Mouse (Mus musculus): ENCODE measurements at regions not wholly inside any gene's neighbourhood (a gene's known extent, or its start where the extent isn't known, plus 50 kb on each side); places are given as distances from the start of the nearest gene placed in this dataset.

DNA sequence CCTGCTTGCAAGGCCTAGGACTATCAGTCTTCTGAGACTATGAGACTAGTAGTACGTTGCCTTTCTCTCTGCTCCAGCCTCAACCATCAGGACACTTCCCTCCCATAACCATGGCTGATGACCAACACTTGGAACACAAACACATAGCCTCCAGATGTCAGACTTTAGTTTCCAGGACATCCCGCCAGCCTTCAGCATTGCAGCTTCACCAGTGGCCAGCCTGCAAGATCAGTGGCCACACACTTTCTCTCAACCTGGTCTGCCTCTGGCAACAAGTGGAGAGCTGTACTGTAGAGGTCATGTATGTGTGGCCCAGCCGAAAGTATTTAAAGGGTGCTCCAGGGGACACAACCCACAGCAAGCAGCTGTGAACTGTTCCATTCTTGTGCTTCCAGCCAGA lies 124.8 kb upstream of the Habp2 start:
- no peak for DNase-seq (ENCODE audit: low spot score in 2 of 2)
- intact Hi-C loops (cut with DNase I): no loop called here

DNA sequence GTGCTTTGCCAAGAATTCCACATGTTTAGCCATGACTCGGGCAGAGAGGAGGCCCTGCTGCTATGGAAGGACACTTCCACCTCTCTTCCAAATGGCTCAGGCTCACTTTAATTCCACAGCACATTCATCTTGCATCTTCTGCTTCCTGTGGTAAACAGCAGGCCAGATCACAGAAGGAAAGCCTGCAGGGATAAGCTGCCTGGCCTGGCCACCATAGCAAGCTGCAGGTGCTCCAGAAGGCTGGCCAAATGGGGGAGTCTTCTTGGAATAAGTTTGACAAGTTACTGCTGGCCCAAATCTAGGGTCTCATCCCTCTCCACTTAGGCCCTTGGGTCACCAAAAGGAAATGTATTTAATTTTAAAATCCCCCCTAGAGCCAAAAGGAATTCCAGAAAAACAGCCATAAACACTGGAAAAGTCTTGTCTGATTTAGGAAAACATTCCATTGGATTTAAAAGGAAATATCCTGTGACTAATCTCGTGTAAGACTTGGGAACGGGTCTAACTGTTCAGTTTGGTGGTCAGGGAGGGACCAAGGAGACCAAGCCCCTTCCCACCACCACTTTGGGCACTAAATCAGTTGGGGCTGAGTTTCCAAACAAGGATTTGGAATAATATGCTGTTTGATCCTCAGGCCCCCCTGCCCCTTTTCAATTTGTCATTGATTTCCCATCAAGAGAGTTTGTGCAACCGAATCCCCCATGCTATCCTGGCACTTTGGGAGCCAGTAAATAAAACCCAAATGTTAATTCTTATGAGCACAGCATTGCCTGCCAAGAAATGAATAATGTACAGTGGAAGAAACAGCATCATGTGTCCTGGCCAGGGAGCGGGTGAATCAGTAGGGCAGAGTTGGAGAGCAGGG lies 117.6 kb upstream of the Habp2 start:
- DNase-seq (ENCODE audit: low spot score in 2 of 2): no peak
- intact Hi-C loops (cut with DNase I): no loop called here

DNA sequence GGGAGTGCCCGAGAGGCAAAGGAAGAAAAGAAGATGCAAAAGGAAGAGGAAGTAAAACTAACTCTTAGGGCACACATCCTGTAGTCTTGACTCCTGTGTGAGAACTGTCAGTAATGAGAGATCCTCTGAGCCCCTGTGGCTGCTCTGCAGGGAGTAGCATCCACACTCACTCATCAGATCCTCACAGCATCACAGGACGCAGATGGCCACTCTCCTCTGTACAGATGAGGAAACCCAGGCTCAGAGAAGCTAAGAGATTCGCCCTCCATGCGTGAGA lies 117.0 kb upstream of the Habp2 start:
- no peak for DNase-seq (ENCODE audit: low spot score in 2 of 2)
- intact Hi-C loops (cut with DNase I): no loop called here

DNA sequence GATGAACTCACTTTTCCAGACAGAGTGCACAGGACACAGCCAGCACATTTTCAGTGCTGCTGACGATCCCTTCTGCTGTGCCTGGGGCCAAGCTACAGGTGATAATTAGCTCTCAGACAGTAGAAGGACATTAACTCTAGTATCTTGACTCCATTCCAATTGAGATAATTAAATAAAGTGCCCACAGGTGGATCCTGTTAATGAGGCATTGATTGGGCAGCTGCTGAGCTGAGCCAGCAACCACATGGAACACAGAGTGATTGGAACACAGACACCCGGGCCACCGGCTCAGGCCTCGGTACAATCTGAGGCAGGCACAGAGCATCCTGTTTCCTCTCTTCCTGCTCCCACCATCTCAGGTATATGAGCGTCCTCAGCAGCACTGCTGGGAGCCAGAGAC lies 114.5 kb upstream of the Habp2 start:
- no peak for DNase-seq (ENCODE audit: low spot score in 2 of 2)
- intact Hi-C loops (cut with DNase I): no loop called here

DNA sequence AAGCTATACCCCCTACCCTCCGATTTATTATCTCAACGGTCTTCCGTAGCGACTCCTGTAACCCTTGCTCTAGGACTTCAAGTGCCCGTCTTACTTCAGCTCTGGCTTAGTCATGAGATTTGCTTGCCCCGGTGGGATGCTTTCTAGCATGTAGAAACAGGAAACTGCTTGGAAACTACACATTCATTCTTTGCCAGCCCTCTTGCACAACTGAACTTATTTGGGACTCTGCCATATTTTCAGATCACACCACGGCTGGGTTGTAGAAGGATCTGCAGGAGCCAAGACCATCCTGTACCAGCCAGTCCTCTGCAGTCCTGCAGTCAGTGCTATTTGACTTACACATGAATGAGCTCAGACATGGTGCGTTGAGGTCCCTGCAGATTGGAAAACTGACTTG lies 110.9 kb upstream of the Habp2 start:
- no peak for DNase-seq (ENCODE audit: low spot score in 2 of 2)
- intact Hi-C loops (cut with DNase I): no loop called here

DNA sequence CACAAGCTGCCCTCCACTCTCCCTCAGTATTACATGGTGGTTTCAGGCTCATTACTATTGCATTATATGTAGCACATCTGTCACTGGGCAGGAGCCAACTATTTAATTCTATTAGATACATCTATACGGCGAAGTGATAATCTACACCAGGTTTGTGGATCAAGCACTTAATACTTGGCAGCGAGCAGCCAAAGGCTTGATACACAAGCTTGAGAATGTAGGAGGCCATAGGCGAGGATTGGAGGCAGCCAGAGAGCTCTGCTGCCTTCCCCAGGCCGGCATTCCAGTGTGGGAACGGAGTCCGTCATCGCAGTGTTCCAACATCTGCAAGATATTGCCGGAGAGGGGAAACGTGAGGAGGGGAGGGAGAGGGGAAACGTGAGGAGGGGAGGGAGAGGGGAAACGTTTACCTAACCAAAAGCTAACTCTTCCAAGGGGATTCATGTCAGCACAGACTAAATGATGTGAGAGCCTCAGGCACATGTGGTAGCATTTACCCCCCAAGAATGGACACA lies 109.6 kb upstream of the Habp2 start:
- intact Hi-C loops (cut with DNase I): no loop called here
- no peak for DNase-seq (ENCODE audit: low spot score in 2 of 2)

DNA sequence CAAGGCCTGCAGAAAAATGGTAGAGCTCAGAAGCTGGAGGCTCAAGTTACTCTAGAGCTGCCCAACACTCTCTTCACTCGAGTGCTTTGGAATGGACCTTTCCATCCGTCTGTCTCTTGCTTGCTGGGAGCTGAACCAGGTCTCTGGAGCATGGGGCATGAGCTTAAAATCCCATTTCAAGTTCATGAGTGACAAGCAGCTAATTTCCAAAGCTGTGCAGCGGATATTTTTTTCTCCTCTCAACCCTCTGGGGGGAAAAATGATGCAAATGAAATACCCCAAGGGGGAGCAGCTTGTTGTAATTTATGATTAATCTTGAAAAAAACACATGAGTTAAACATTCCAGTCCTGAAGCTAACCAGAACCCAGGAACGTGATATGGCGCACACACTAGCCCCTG lies 101.2 kb upstream of the Habp2 start:
- intact Hi-C loops (cut with DNase I): no loop called here
- no peak for DNase-seq (ENCODE audit: low spot score in 2 of 2)

DNA sequence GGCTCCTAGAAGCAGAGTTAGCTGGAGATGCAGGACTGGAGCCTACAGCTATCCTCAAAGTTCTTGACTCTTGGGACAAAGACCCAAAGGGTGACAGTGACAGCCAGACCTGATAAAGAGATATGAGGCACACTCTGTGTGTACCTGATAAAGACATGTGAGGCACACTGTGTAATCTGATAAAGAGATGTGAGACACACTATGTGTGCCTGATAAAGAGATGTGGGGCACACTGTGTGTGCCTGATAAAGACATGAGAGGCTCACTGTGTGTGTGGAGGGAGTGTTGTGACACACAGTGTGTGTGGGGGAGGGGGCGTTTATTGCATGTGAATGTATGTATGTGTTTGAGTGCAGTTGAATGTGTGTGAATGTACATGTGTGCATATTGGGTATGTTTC lies 97.8 kb upstream of the Habp2 start:
- no peak for DNase-seq (ENCODE audit: low spot score in 2 of 2)
- intact Hi-C loops (cut with DNase I): no loop called here

DNA sequence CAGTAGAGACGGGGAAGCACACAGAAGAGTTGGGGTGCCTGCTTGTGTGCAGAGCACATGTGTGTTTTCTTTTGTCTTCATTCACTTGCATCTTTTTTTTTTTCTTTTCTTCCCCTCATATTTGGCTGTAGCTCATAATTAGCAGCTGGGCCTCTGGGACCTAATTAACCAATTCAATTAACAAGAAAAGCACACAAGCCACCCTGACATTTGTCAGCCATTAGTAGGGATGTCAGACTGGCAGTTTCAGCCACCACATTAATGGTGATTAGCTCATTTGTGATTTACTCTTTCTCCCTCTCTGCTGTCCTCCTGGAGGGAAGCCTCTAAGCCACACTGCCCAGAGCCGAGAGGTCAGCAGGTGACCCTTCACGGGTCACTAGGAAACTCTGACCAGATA lies 96.7 kb upstream of the Habp2 start:
- DNase-seq (ENCODE audit: low spot score in 2 of 2): no peak
- intact Hi-C loops (cut with DNase I): no loop called here

DNA sequence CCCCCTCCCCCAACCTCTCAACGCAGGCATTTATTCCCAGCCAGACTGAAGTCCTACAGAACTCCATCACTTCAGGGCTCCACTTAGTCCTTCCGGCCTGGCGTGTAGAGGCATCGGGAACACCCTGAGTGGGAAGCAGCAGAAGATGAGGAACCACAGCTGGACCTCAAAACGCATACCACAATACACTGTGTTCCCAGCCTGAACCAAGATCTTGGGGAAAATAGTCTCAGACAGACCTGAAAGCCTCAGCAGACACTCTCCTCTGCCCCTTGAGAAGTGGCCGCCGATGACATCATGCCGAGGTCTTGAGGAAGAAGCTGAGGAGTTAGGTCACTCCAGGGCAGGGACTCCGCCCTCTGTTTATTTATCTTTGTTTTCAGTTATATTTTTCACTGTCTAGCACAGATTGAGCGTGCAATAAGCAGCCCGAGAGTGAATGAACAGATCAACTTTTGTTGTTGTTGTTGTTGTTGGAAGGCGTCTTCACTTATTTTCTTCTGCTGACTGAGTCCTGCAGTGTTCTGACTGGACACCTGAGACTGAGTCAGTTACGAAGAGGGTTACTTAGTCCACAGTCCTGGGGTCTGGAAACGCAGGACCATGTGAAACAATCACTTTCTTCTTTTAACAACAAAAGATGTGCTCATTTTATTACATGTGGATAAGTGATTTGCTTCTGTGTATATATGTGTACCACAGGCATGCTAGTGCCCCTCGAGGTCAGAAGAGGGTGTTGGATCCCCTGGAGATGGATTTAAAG lies 88.3 kb upstream of the Habp2 start:
- DNase-seq (ENCODE audit: low spot score in 2 of 2): no peak
- intact Hi-C loops (cut with DNase I): no loop called here

DNA sequence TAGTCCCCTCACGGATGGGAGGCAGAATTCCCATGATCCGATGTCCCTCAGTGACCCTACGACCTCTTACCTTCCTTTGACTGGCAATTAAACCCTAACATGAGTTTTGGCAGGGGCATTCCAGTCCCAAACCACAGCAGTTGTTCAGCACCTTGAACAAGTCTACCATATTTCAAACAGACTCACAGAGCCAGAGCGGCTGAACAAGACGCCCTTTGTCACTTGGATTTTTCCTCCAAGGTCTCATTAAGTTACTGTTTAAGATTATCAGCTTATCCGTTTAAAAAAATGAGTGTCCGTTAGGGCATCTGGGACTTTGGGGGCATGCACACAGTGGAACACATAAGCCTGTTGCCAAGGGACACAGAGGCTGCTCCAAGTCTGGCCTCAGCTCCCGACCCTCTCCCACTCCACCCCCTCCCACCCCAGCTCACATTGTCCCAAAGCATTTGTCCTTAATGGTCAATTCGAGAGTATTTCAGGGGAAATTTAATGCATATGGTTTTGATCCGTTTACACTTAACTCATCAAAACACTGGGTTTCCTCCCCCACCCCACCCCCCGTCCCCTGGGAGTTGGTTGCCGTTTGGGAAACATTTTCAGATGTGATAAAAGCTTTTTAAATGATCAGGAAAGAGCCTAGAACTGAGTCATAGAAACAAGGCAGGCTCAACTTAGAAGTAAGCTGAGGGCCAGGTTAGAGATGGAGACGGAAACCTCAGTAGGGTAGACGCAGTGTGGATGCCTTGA lies 87.4 kb upstream of the Habp2 start:
- no peak for DNase-seq (ENCODE audit: low spot score in 2 of 2)
- intact Hi-C loops (cut with DNase I): no loop called here

DNA sequence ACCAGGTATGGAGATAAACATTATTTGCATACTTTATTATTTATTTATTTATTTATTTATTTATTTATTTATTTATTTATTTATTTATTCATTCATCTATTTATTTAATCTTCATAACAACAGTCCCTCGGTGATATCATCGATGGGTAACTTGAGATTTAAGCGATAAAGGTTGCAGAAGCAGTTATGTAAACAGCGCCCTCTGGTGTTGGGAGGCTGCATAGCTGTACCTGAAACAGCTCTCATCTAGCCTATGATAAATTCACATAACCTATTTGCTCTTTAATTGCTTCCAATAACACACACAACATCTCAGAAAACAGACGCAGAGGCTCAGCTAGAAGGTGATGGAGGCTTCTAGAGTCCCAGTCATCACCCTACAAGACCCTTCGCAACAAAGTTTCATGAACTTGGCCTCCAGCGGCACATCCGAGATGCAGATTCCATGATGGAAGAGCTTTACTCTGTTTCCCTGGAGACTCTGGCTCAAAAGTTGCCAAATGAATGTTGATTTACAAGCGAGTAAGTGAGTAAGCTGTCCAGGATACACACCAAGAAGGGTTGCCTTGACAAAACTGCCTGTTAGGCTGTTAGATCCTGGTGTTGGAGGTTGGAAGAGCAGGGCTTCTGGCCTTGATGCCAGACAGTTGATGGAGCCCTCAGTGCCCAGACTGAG lies 85.8 kb upstream of the Habp2 start:
- intact Hi-C loops (cut with DNase I): no loop called here
- no peak for DNase-seq (ENCODE audit: low spot score in 2 of 2)

DNA sequence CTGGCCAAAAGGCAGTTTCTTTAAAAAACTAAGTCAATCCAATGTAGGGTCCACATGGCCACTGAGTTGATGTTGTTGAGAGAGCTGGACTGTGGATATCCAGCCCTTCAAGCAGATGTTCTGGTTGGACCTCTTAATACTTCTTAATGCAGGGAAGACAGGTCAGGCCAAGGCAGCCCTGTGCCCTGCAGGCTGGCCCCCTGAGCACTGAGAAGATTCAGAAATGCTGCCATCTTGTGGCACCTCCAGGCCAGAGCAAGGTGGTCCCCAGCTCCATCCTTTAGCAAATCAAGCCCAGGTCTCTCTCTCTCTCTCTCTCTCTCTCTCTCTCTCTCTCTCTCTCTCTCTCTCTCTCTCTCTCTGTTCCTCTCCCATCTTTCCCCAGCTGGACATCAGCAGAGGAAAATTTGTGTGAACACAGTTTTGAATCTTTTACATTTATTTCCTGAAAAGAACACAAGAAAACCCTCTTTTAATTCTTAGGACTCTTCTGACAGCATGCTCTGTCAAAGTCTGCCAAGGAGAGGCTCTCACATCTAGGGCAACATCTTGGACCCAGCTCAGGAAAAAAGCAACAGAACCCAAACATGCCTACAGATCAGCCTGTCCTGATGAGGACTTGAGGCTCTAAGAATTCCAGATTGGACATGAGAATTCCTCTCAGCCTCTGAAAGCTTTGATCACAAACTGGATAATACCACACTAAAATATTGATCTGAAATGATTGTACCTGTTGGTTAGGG lies 85.0 kb upstream of the Habp2 start:
- DNase-seq (ENCODE audit: low spot score in 2 of 2): no peak
- intact Hi-C loops (cut with DNase I): no loop called here

DNA sequence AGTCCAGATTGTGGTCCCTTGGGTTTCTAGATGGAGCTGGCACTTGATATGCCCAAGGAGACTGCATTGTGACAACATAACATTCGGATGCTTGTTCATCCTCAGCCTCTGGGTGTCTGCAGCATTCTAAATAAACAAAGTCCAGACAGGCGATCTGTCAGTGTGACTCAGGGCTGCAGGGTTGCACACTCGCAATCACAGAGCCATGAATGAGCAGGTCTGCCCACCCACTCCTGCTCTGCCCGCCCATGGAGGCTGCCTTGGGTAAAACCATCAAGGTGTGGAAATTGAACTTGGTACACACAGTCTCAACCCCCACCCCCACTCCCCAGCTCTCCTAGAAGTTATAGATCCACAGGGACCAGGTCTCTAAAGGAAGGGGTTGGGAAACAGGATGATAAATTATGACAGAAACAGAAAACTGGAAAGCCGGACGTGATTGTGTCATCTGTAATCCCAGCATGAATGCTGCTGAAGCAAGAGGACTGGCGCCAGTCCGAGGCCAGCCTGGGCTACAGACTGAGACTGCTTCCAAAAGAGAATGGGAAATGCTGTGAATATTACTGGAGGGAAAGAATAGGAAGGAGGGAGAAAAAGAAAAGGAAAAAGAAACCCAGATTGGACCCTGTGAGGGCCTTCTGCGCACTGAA lies 84.3 kb upstream of the Habp2 start:
- intact Hi-C loops (cut with DNase I): no loop called here
- DNase-seq (ENCODE audit: low spot score in 2 of 2): no peak

DNA sequence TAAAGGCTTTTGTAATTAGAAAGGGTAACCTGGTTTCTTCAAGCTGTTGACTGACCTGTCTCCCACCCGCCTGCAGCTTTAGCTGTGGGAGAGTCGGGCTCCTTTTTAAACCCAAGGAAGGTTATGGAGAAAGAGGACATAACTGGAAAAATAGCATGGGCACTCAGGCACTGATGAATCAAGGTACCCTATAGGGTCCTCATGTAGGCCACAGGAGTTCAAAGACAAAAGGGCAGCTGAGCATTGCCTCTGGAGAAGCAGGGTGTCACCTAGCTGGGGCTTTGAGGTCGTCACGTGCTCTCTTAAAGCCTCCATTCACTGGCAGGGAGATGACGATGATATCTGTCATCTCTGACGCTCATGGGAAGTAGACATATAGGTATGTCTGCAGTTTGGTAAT lies 68.4 kb upstream of the Habp2 start:
- DNase-seq (ENCODE audit: low spot score in 2 of 2): no peak
- intact Hi-C loops (cut with DNase I): no loop called here

DNA sequence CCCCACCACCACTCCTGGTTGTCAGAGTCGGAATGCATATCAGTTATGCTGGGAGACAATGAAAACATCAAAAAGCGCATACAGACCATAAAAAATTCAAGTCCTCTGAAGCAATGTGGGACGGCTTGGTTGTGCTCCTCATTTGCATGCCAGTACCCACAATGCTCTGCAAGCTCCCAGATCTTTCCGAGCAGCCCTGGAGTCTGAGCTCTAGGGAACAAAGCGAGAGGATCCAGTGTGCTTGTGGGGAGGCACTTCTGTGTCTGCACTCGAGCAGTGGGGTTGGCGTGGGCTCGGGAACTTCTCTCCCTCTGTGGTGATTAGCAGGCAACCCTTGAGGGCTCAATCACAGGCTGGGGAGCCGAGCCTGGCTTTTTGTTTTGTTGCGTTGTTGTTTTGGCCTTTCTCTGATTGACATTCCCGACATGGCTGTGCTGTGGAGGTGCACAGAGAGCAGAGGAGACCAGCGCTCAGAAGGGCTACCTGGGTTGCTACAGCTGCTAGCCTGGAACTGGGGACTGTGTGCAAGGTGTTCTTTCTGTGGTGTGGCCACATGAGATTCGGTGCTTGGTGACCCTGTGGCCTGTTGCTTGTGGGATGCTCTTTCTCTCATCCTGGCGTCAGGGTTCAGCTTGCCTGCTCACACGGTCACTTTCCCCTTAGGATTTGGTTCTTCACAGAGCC lies 66.1 kb upstream of the Habp2 start:
- intact Hi-C loops (cut with DNase I): no loop called here
- DNase-seq (ENCODE audit: low spot score in 2 of 2): no peak

DNA sequence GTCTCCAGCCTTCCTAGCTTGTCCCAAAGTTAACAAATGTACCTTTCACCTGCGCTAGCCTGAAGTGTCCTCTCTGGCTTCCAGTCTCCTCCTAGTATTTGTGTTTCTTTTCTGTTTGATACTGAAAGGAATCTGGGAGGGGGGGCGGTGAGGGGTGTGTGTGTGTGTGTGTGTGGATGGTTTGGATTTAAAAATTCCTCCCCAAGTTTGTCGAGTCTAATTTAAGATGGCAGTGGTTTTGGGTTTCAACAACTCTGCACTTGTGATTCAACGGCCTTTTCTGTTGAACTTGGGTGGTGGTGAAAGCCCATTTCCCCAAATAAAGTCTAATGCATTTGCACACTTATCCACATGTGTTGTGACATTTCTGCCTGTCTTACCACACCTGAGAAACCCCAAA lies 64.4 kb upstream of the Habp2 start:
- no peak for DNase-seq (ENCODE audit: low spot score in 2 of 2)
- intact Hi-C loops (cut with DNase I): no loop called here

DNA sequence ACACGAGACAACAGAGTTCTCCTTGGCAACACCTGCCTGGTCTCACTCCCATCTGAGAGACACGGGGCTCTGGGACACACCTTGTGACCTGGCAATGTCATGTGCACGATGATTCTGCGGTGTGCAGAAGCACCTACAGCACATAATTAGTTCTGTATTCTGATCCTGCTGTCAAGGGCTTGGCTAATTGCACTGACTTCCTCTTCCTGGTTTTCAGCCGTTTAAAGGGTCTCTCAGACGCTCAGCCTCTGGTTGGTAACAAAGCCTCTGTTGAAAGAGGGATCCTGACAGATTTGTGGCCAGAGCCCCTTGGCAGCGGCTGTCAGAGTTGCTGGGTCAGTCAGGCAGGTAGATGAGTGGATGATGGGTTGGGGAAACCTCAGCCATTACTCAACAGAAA lies 61.9 kb upstream of the Habp2 start:
- intact Hi-C loops (cut with DNase I): no loop called here

More for the DNA sequence above, 61.9 kb upstream of the Habp2 start:
- DNase-seq (ENCODE audit: low spot score in 2 of 2): no peak
